Mouse (Mus musculus) spleen, postnatal 4 days (tissue): ENCODE data around the gene Rab3gap1.

Source experiments
- DNase-seq, 2 experiments: peaks; one replicate each; pipeline ENCODE4 v3.0.0; 2022; ENCODE audit warnings: low spot score in 2 of 2

Gene Rab3gap1

DNA sequence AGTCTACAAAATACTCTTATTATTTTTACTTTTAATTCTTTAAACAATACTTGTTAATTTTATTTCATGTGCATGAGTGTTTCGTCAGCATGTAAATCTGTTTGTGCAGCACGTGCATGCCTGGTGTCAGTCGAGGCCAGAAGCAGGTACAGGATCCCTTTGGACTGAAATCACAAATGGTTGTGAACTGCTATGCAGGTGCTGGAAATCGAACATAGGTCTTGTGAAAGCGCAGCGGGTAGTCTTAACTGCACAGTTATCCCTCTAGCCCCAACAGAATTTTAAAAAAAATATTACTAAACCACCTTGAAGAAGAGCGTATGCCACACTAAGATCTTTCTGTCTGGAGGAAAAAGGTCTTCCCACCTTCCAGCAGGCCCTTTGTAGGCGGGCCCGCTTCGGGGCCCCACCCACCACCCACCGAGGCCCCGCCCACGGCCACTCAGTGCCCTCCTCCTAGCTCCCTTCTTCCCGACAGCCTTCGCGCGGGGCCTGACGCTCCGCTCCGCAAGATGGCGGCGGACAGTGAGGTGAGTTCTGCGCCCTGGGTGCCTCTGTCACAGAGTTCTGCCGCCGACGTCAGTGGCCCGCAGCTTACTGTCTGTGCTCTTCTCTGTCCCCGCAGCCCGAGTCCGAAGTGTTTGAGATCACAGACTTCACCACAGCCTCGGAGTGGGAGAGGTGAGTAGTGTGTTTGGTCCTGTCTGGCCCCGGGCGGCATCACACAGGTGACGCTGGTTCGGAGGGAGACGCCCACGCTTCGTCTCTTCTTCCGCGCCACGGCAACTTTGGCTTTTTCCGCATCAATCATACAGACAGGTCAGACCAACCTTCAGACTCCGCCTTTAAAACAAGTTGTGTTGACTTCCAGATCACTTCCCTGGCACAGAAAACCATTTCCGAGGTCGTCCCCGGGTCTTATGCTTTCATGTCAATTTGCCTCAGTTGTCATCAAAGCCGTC, at the start of gene Rab3gap1:
Rab3gap1 (plus strand) TSS at position 474 of the 962 bp plus-strand sequence.
- DNase-seq = peak; percentile 91 to 95

DNA sequence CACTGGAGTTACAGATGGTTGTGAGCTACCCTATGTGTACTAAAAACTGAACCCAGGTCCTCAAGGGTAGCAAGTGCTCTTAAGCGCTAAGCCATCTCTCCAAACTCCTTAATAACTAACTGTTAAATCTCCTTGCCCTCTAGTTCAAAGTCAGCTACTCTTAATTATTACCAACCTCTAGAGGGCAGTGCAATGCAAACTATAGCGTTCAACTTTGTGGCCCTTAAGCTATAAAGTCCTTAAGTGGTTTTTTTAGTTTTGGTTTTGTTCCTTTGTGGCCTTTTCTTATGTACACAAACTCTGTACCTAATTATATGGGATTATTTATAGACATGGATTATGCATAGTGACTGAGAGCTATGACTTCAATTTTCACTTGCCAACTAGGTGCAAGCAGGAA, 41.2 kb upstream of the Rab3gap1 start:
- no peak for DNase-seq

DNA sequence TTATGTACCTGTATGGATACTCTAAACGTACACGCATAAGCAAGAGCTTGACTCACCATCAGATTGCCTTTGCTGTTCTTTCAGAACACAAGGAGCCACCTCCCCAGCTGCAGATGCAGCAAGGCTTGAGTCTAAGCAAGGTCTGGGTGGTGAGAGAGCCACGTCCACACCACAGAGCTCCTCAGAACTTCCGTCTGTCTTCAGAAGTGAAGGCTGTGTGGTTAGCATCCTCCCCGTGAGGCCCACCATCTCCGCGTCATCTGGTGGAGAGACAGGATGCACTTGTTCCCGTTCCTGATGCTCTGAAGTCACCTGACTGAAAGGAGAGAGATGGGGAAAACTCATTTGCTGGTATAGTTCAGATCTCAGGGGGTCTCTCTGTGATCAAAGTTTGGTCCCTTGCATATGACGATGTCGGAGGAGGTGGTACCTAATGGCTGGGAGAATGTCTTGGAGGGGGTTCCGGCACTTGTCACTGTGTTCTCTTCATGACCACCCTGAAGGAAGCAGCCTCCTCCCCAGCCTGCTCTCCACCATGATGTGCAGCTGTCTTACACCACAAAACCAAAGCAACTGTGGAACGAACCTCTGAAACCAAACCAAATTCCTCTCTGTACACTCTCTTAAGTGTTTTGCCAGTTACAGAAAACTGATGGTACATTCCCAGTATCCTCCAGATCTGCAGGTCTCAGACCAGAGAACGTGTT, 38.2 kb upstream of the Rab3gap1 start:
- peak in 1 of 2 experiments; percentile 20 for DNase-seq

GRCm38 (mm10) chr1:127833714-127834113, 34.9 kb upstream of the Rab3gap1 start:
- DNase-seq = no peak

- DNase-seq = no peak
These were observed 34.4 kb upstream of the Rab3gap1 start for GRCm38 (mm10) chr1:127834202-127834601.

DNA sequence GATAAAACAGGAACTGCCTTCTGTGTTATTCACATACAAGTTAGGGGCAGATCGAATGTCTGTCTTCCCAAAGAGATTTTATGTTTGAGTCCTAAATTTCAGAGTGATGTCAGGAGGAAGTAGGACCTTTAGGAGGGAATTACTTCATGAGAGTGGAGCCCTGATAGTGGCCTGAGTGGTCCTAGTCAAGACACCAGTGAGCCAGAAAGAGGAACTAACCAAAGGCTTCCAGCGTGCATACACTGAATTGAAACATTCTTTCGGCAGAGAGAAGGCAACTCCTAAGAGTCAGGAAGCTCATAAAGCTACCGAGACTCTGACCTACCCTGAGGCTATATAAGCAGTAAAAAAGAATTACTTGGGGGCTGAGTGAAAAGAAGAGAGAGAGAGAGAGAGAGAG, 32.0 kb upstream of the Rab3gap1 start:
- DNase-seq = no peak

DNA sequence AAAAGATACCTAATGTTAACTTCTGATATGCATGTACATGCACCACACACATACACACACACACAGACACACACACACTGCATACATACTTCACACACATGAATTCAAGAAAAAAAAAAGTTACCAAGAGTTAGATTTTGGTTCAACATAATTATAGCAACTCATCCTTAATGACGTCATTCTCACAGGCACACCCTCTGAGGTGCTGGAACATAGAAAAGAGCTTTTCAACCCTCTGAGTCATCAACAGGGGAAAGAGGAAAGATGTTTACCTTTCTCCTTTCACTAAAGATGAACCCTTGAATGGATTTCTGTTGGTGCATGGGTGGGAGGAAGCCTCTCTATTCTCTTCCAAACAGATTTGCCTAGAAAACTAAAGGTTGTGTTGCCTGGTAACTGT, 30.0 kb upstream of the Rab3gap1 start:
- no peak for DNase-seq

GRCm38 (mm10) chr1:127845472-127845871, 23.1 kb upstream of the Rab3gap1 start:
- no peak for DNase-seq

GRCm38 (mm10) chr1:127850075-127850610, 18.4 kb upstream of the Rab3gap1 start:
- DNase-seq = no peak

DNA sequence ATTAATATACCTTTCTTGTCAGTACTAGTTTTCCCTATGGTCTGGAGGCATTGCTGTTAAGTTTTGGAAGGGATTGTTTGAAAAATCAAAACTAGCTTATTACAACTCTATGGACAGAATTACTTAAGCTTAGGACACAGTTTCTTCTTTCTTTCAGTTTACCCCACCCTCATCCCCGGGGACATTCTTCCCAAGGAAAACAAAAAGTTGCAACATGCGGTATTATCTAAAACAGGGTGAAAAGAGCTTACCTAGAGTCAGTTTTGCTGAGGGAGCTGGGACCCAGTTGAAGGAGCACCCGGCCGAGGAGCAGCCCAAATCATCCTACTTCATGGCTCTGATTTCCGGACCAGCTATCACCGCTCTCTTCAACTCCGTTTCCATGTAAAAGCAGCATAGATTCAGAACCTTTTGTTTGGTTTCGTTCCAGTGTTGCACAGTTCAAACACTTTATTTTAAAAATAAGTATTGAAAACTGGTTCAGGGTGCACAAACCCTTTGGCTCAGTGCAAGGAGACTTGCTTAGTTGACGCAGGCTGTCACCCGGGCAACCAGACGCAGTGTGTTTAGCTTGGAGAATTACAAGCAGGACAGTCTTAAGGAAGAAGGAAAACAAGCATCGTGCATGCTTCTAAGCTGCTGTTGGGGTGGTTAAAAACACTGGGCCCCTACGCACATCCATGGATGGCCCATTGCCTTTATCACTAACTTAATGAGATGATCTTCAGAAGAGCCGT, 13.9 kb upstream of the Rab3gap1 start, which contains the start of gene Map3k19:
Map3k19 (minus strand) TSS at position 546 of the 737 bp plus-strand sequence.
- DNase-seq = no peak

DNA sequence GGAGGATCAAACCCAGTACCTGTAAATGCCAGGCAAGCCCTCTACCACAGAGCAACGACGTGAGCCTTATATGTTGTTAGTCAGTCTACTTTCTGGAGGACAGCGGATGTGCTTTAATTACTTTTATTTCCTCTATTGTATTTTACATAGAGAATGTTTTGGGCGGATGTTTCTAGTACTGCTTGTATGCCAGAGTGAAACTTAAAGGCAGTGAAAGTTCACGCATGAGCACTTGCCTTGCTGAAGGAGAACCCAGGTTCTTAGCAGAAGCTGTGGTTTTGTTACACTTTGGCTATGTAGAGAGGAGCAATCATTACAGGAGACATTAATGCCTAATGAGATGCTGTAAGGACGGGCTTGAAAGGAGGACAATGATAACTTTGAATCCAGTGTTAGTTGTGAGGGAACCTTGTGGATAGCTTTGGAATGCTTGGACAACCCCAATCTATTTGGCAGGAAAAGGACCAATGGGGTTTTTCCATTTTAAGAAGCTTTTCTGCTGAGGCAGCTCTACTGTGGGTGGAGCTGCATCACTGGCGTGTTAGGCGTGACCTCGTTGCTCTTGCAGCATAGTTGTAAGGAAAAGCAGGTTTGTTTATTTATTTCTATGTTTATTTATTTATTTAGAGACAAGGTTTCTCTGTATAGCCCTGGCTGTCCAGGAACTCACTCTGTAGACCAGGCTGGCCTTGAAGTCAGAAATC, 9.5 kb upstream of the Rab3gap1 start:
- no peak for DNase-seq

DNA sequence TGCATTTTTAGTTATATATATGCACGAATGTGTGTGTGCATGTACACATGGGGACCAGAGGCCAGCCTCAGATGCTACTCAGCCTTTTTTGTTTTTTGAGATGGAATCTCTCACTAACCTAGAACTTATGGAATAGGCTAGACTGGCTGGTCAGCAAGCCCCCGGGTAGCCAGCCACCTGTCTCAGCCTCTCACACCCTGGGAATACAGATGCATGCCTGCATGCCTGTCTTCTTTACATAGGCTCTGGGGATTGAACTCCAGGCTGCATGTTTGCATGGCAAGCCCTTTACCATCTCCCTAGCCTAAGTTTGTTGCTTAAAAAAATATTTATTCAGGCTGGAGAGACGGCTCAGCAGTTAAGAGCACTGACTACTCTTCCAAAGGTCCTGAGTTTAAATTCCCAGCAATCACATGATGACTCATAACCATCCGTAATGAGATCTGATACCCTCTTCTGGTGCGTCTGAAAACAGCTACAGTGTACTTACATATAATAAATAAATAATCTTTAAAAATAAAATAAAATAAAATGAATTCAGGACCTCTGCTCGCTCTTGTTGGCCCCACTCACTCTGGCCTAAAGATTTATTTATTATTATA, 8.7 kb upstream of the Rab3gap1 start:
- no peak for DNase-seq

GRCm38 (mm10) chr1:127860492-127860891, 8.1 kb upstream of the Rab3gap1 start:
- no peak for DNase-seq

GRCm38 (mm10) chr1:127861900-127862299, 6.7 kb upstream of the Rab3gap1 start:
- DNase-seq = no peak

DNA sequence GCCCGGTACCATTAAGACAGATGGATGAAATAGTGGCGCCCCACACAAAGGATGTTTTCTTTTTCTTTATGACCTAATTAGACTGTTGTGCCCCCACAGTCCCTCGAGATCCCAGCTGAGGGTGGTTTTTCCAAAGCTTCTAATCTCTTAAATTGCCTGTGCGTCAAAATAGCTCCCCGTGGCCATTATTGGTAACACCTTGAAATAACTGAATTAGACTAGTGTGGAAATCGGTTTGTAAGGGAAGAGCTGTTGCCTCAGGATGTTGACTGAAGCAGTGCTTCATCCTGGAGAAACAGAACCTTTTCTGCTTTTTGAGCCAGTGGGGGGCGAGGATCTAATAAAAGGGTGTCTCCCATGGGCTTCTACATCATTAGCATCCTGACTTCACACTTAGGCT, 4.8 kb upstream of the Rab3gap1 start:
- DNase-seq = no peak

GRCm38 (mm10) chr1:127869276-127869675, 703 bp downstream of the Rab3gap1 start:
- no peak for DNase-seq

- DNase-seq = no peak
These were observed 30.8 kb downstream of the Rab3gap1 start for GRCm38 (mm10) chr1:127899401-127899800.

- no peak for DNase-seq
These were observed 36.3 kb downstream of the Rab3gap1 start for GRCm38 (mm10) chr1:127904774-127905385.

GRCm38 (mm10) chr1:127913116-127913515, 44.5 kb downstream of the Rab3gap1 start:
- no peak for DNase-seq

DNA sequence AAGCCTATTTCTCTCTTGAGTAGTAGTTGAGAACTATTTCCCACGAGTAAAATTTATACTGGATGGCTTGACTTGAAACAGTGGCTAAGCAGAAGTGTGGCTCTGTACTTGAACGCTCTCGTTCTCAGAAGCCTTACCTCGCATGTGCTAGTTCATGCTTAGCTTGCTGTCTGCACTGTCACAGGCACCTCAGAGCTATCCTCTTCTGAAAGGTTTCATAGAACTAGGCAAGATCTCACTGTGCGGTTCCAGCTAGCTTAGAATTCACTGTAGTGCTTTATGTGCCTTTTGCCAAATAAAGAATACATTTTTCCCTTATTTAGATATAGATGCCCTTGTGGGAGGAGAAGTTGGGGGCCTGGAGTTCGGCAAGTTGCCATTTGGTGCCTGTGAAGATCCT, 46.7 kb downstream of the Rab3gap1 start:
- no peak for DNase-seq
